Mouse (Mus musculus) heart, embryonic 15.5 days (tissue): ENCODE results near the gene Rpl19. TPM values are rescaled to one million over a fixed set of nuclear protein-coding genes. Genes with fewer than 3 reads are reported as not detected.

Experiments
- ATAC-seq: fragments of 200-750 bp; cut with Nextera tagmentation; replicated peaks from 2 replicates; pipeline ENCODE4 v1.8.0; 2017; ENCODE audit warnings: low read depth, moderate TSS enrichment; ENCODE audit not compliant: insufficient number of reproducible peaks, insufficient read depth, low FRiP score
- H3K27ac ChIP-seq: fragments of 300-500 bp; sonication (generic); 2 replicates; pipeline ENCODE4 v1.5.1; 2015; ENCODE audit warnings: mild to moderate bottlenecking, inconsistent platforms
- H3K27me3 ChIP-seq: fragments of 300-500 bp; sonication (generic); 2 replicates; pipeline ENCODE4 v1.6.1; 2015; ENCODE audit warnings: inconsistent platforms
- H3K36me3 ChIP-seq: fragments of 300-500 bp; sonication (generic); 2 replicates; pipeline ENCODE4 v1.6.1; 2015; ENCODE audit warnings: mild to moderate bottlenecking, inconsistent platforms
- H3K4me1 ChIP-seq: fragments of 300-500 bp; sonication (generic); replicated peaks from 2 replicates; pipeline ENCODE4 v1.6.1; 2015; ENCODE audit warnings: inconsistent platforms
- H3K4me2 ChIP-seq: fragments of 300-500 bp; sonication (generic); 2 replicates; pipeline ENCODE4 v1.6.1; 2015; ENCODE audit warnings: inconsistent platforms, mild to moderate bottlenecking, moderate library complexity
- H3K4me3 ChIP-seq: fragments of 300-500 bp; sonication (generic); 2 replicates; pipeline ENCODE4 v1.5.1; 2015; ENCODE audit warnings: mild to moderate bottlenecking, inconsistent platforms
- H3K9ac ChIP-seq: fragments of 300-500 bp; sonication (generic); 2 replicates; pipeline ENCODE4 v1.6.1; 2015; ENCODE audit warnings: mild to moderate bottlenecking, inconsistent platforms
- H3K9me3 ChIP-seq: fragments of 300-500 bp; sonication (generic); replicated peaks from 2 replicates; pipeline ENCODE4 v1.6.1; 2016; ENCODE audit warnings: inconsistent platforms
- WGBS: fragments of 180-500 bp; shearing (Covaris S2); methylation state at CpG from one replicate; pipeline ENCODE4 v1.1.7; 2015; ENCODE audit warnings: mixed read lengths; 5-methylcytosine and 5-hydroxymethylcytosine counted together
- polyA plus RNA-seq: library from polyadenylated mRNA; unstranded; fragments of >200 nt; fragmentation: Nextera tagmentation; extraction: Ambion mirVana; gene quantifications from 2 replicates; pipeline ENCODE4 v1.2.1, GENCODE M21; 2015

Gene Rpl19
- polyA plus RNA-seq, 1 experiment from 2014 or later: 601 TPM

DNA sequence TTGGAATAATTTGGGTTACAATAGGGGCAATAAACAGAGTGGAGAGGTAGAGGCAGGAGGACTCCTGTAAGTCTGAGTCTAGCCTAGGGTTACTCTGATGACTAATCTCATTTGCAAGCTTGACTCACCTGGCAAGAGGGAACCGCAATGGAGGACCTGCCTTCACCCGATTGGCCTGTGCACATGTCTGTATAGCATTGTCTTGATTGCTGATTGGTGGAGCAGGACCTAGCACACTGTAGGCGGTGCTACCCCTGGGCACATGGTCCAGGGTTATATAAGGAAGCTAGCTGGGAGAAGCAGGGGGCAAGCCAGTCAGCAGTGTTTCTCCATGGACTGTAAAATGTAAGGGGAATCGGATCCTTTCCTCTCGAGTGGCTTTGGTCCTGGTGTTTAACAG lies 31.5 kb downstream of the Rpl19 start:
- whole genome bisulfite sequencing: 78% methylated on average over 5 of the region's 5 CpGs
- H3K4me2 ChIP-seq: no peak overlapping the region

DNA sequence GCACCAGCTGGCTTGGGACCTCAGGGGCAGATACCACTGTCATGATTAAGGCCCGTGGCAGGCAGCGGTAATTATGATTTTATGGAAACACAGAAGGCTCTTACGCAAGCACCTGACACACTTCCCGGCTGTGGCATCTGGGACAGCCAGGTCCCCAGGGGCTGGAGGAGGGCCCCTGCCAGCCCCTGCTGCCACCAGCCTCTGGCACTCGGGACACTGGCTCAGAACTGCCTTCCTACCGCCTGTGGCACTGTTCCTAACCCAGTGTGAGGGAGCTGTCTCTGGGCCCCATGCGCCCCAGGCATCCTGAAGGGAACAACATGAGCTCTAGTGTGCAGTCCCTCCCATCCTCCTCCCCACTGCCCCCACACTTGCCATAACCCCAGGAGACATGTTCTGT lies 33.2 kb downstream of the Rpl19 start:
- Histone ChIP-seq H3K4me1 (peaks cover 14% of the 10 kb centered on the region), H3K36me3 (no peaks in the 10 kb centered on the region), H3K4me2 (no peak overlapping the region), H3K4me3 (no peak overlapping the region), H3K27me3 (peaks cover 15% of the 10 kb centered on the region; the same call in 1 of the 2 replicates), H3K9me3 (no peaks in the 10 kb centered on the region), H3K27ac (no peak overlapping the region), H3K9ac (no peak overlapping the region)
- ATAC-seq: no peak
- 71% methylated on average over 7 of the region's 7 CpGs for WGBS

More for the DNA sequence above, 31.5 kb downstream of the Rpl19 start:
- H3K9ac ChIP-seq: no peak overlapping the region
- peak; percentile 36; the same call in 1 of the 2 replicates for ATAC-seq
- H3K36me3 ChIP-seq: no peaks in the 10 kb centered on the region
- peaks cover 22% of the 10 kb centered on the region for H3K4me1 ChIP-seq
- H3K27me3 ChIP-seq: peaks cover 29% of the 10 kb centered on the region
- no peak overlapping the region for H3K4me3 ChIP-seq
- H3K9me3 ChIP-seq: no peaks in the 10 kb centered on the region
- H3K27ac ChIP-seq: no peak overlapping the region

DNA sequence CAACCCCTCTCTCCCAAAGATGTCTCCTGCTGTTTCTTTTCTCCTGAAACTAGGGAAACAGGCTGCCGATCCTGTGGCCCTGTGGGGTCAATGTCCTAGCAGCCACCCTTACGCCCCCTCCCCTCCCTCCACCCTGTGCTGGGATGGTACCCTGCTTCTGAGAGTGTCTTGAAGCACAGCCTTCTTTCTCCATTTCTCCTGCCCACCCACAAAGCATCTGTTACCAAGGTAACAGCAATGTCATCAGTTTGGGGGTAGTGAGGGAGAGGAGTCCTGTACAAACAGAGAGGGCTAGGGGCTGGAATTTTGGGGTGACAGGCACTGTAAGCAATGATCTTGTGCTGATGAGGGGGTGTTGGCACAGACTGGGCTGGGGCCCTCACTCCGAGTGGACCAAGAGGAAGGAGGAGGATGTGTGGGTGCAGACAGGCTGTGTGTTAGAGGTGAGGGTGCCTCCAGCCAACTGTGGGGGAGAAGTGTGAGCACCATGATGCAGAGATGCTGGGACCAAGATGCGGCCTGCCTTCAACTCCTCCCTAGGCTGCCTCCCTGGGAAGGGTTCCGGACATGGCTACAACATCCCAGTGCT lies 33.7 kb downstream of the Rpl19 start:
- Histone ChIP-seq H3K27me3 (peaks cover 10% of the 10 kb centered on the region; the same call in 1 of the 2 replicates), H3K9me3 (no peaks in the 10 kb centered on the region), H3K9ac (no peak overlapping the region), H3K27ac (no peak overlapping the region), H3K4me3 (no peak overlapping the region), H3K36me3 (no peaks in the 10 kb centered on the region), H3K4me1 (peaks cover 14% of the 10 kb centered on the region), H3K4me2 (no peak overlapping the region)
- 72% methylated on average over 5 of the region's 5 CpGs for WGBS
- ATAC-seq: no peak

DNA sequence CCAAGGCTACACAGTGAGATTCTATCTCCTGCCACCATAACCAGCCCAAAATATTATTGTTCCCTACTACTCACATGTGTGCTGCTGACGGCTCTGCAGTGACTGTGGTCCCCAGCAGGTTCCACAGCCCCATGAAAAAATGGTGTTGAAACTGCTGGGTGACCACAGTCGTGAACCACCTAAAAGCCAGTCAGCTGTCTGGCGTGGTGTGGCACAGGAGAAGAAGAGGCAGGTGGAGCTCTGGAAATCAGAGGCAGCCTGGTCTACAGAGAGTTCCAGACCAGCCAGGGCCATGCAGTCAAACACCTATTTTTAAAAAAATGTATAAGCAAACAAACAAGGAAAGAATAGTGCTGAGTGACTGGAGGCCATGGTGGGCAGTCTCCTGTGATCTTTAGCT lies 34.9 kb downstream of the Rpl19 start:
- Histone ChIP-seq H3K4me1 (peaks cover 17% of the 10 kb centered on the region), H3K36me3 (no peaks in the 10 kb centered on the region), H3K9ac (no peak overlapping the region), H3K27ac (no peak overlapping the region), H3K4me2 (no peak overlapping the region), H3K27me3 (0 out of 2 replicates have a peak, but pooled peaks cover 2% of the 10 kb centered on the region), H3K9me3 (no peaks in the 10 kb centered on the region), H3K4me3 (no peak overlapping the region)
- WGBS: 81% methylated on average over 3 of the region's 3 CpGs
- no peak for ATAC-seq

DNA sequence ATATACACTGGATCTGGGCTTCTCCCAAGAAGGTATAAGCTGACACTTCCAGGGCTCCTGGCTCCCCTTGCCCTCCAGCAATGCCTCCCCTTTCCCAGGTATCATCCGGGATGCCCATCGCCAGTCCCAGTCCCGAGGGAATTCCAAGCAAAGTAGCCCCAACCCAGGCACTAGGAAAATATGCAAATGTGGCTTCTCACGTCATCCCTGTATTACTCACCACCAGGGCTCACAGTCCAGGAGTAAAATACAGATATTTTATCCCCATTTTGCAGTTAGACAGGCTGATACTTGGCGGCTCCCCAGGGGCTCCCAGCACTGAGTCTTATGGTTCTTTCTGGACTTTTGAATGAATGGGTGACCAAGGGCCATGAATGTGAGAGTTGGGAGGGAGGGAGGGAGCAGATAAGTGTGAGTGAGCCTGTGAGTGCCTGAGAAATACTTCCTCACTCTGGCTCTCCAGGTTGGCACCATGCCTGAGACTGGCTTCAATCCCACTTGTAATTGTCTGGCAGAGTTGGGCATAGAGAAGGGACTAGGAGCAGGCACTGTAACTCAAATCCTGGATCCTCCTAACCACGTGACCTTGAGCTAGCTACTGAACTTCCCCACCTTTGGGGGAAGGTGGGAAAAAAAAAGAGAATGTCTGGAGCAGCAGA lies 35.5 kb downstream of the Rpl19 start:
- Histone ChIP-seq H3K27ac (no peak overlapping the region), H3K27me3 (0 out of 2 replicates have a peak, but pooled peaks cover 2% of the 10 kb centered on the region), H3K4me3 (no peak overlapping the region), H3K4me1 (peaks cover 15% of the 10 kb centered on the region), H3K9me3 (no peaks in the 10 kb centered on the region), H3K4me2 (no peak overlapping the region), H3K9ac (no peak overlapping the region), H3K36me3 (no peaks in the 10 kb centered on the region)
- 38% methylated on average over 6 of the region's 6 CpGs for WGBS
- no peak for ATAC-seq

DNA sequence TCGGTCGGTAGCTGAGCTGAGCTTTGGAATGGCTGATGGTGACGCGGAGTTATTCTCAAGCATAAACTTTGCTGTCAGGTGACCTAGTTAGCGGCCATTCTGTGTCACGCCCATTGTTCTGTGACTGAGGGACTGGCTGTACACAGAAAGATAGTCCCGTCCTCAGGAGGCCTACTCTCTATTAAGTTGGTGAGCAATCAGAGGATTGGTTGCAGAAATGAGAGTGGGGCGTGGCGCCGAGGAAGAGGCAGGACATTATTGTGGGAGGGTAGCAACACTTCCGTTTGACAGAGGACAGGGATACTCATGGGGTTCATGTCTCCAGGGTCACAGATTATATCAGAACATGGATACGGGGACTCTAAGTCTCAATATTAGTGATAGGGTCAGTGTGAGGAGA lies 39.7 kb downstream of the Rpl19 start:
- 87% methylated on average over 12 of the region's 12 CpGs for WGBS
- Histone ChIP-seq H3K36me3 (no peaks in the 10 kb centered on the region), H3K9ac (no peak overlapping the region), H3K27me3 (no peaks in the 10 kb centered on the region), H3K4me1 (0 out of 2 replicates have a peak, but pooled peaks cover 9% of the 10 kb centered on the region), H3K27ac (no peak overlapping the region), H3K9me3 (no peaks in the 10 kb centered on the region), H3K4me2 (no peak overlapping the region), H3K4me3 (no peak overlapping the region)
- ATAC-seq: no peak; the same call in 1 of the 2 replicates

DNA sequence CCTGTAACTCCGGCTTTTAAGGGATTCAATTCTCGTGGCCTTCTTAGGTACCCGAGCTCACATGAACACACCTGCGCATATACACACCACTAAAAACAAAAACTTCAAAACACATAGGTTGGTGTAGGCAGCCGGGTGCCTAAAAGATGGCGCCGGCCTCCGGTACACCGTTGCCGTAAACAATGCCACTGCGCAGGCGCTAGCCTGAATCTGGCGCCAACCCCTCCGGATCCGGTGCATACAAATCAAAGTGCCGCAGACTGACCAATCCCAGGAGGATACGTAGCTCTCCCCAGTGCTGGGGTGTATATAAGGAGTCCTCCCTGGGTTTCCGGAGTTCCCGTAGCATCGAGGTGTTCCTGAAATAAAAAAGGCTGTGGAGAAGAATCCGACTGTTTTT lies 40.7 kb downstream of the Rpl19 start:
- Histone ChIP-seq H3K27me3 (no peaks in the 10 kb centered on the region), H3K27ac (no peak overlapping the region), H3K4me3 (no peak overlapping the region), H3K9me3 (no peaks in the 10 kb centered on the region), H3K9ac (no peak overlapping the region), H3K4me2 (no peak overlapping the region), H3K36me3 (no peaks in the 10 kb centered on the region), H3K4me1 (0 out of 2 replicates have a peak, but pooled peaks cover 5% of the 10 kb centered on the region)
- WGBS: 90% methylated on average over 21 of the region's 21 CpGs
- no peak for ATAC-seq

DNA sequence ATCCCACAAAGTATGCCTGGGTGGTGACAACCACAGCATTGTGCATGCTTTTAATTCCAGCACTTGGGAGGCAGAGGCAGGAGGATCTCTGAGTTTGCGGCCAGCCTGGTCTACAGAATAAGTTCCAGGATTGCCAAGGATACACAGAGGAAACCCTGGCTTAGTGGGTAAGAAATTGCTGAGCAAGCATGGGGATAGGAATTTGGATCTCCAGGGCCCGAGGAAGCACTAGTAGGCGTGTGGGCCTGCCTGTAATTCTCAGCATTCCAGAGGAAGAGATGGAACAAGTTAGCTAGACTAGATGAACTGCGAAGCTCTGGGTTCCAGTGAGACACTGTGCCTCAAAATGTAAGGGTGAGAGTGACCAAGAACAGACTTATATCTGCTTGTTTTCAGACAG lies 46.9 kb downstream of the Rpl19 start:
- ATAC-seq: no peak
- Histone ChIP-seq H3K4me1 (peaks cover 23% of the 10 kb centered on the region), H3K27me3 (no peaks in the 10 kb centered on the region), H3K4me2 (no peak overlapping the region), H3K36me3 (no peaks in the 10 kb centered on the region), H3K4me3 (no peak overlapping the region), H3K9me3 (no peaks in the 10 kb centered on the region), H3K9ac (no peak overlapping the region), H3K27ac (no peak overlapping the region)
- 74% methylated on average over 4 of the region's 4 CpGs for WGBS

DNA sequence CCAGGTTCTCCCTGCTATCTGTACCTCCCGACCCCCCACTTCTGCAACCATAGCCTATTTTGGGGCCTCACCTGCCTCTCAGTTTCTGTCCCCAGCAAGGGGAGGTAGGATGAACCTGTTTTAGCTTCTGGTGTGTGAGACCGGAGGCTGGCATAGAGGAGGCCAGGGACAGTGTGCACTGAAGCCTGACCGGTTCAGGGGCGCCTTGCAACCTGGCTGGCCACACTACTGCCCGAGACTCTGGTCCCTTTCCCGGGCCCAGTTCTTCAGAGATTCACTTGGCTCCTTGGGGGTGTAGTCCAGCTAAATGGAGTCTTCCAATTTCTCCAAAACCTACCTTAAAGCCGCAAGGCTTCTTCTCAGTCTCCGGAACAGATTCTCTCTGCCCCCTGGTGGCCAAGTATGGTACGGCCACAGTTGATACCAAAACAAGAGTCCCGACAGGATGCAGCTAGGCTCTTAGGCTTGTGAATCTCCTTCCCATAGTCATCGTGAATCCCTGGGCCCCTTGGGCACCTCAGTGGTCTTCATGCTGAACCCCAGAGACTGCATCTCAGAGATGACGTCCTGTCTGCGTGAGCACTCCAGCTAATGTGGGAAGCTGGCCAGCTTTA lies 48.8 kb downstream of the Rpl19 start:
- Histone ChIP-seq H3K4me3 (peak overlapping the region; percentile 17), H3K4me2 (peak overlapping the region; percentile 43), H3K4me1 (peaks cover 23% of the 10 kb centered on the region), H3K27ac (peak overlapping the region; percentile 71), H3K9ac (peak overlapping the region; percentile 51), H3K36me3 (no peaks in the 10 kb centered on the region), H3K27me3 (no peaks in the 10 kb centered on the region), H3K9me3 (no peaks in the 10 kb centered on the region)
- peak; percentile 39 for ATAC-seq
- WGBS: 17% methylated on average over 13 of the region's 13 CpGs

DNA sequence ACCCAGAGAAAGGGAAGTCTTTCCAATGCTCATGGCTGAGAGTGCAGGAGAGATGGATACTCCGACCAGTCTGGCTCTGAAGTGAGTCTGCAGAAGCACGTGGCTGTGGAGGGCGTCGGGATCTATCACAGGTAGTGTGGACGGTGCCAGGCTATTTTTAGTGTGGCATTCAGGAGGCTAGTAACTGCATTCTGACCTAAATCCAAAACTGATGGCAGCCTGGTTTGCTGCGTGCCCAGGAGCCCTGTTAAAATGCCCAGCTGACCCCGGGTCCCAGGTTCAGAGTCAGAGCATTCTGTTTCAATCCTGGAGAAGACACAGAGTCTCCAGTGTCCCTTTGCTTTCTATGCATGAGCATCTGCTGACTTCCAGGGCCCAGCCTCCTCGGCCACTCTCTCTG lies 50.6 kb downstream of the Rpl19 start:
- Histone ChIP-seq H3K4me3 (no peak overlapping the region), H3K27me3 (no peaks in the 10 kb centered on the region), H3K27ac (peak overlapping the region; percentile 15; the same call in 1 of the 2 replicates), H3K9me3 (no peaks in the 10 kb centered on the region), H3K9ac (no peak overlapping the region), H3K4me2 (no peak overlapping the region), H3K4me1 (peaks cover 26% of the 10 kb centered on the region), H3K36me3 (no peaks in the 10 kb centered on the region)
- no peak; the same call in 1 of the 2 replicates for ATAC-seq
- 49% methylated on average over 8 of the region's 8 CpGs for whole genome bisulfite sequencing
